Mouse (Mus musculus) thymus, postnatal 14 days (tissue): ENCODE measurements around the gene Phgr1.

ENCODE experiments used
- DNase-seq: peaks from one replicate; pipeline ENCODE4 v3.0.0; 2021

The Phgr1 gene

GRCm38 (mm10) chr2:118779504-118780480, 7.2 kb downstream of the Phgr1 start, which contains the start of gene Disp2:
Disp2 (plus strand) TSS chr2:118779719.
- peak; percentile 86 for DNase-seq

GRCm38 (mm10) chr2:118781115-118781514, 8.5 kb downstream of the Phgr1 start:
- no peak for DNase-seq

GRCm38 (mm10) chr2:118782303-118782702, 9.7 kb downstream of the Phgr1 start:
- DNase-seq, result no peak

GRCm38 (mm10) chr2:118783093-118783492, 10.5 kb downstream of the Phgr1 start:
- DNase-seq, result peak; percentile 22

GRCm38 (mm10) chr2:118783663-118784062, 11.1 kb downstream of the Phgr1 start:
- DNase-seq, result no peak

- DNase-seq, result no peak
Observed at GRCm38 (mm10) chr2:118786525-118786924, 14.0 kb downstream of the Phgr1 start.

GRCm38 (mm10) chr2:118789501-118789900, 16.9 kb downstream of the Phgr1 start:
- no peak for DNase-seq

- DNase-seq, result no peak
Observed at GRCm38 (mm10) chr2:118790221-118790550, 17.6 kb downstream of the Phgr1 start.

- DNase-seq, result peak; percentile 52
Observed at GRCm38 (mm10) chr2:118790551-118791525, 18.3 kb downstream of the Phgr1 start.

- no peak for DNase-seq
Observed at GRCm38 (mm10) chr2:118791591-118792258, 19.2 kb downstream of the Phgr1 start.

GRCm38 (mm10) chr2:118792259-118792613, 19.7 kb downstream of the Phgr1 start:
- no peak for DNase-seq

- no peak for DNase-seq
Observed at GRCm38 (mm10) chr2:118793636-118794035, 21.1 kb downstream of the Phgr1 start.

- DNase-seq, result no peak
Observed at GRCm38 (mm10) chr2:118802542-118803118, 30.1 kb downstream of the Phgr1 start.

- DNase-seq, result no peak
Observed at GRCm38 (mm10) chr2:118804474-118804873, 31.9 kb downstream of the Phgr1 start.

- DNase-seq, result no peak
Observed at GRCm38 (mm10) chr2:118805137-118805536, 32.6 kb downstream of the Phgr1 start.

- DNase-seq, result no peak
Observed at GRCm38 (mm10) chr2:118805756-118806155, 33.2 kb downstream of the Phgr1 start.

GRCm38 (mm10) chr2:118806860-118807259, 34.3 kb downstream of the Phgr1 start:
- DNase-seq, result no peak

GRCm38 (mm10) chr2:118810861-118811260, 38.3 kb downstream of the Phgr1 start:
- no peak for DNase-seq

GRCm38 (mm10) chr2:118812724-118813123, 40.2 kb downstream of the Phgr1 start:
- no peak for DNase-seq

GRCm38 (mm10) chr2:118813981-118814836, 41.6 kb downstream of the Phgr1 start, which contains the start of gene Knstrn:
Knstrn (plus strand) TSS chr2:118814003.
- DNase-seq, result peak; percentile 91

- DNase-seq, result no peak
Observed at GRCm38 (mm10) chr2:118822800-118823199, 50.2 kb downstream of the Phgr1 start.
